Mouse (Mus musculus) telencephalon, adult 2 months (tissue): ENCODE results near the gene Rhou.
"Not testable (repeated sequence)": the region's sequence is repeated elsewhere in the genome, so short reads cannot be mapped to it uniquely, and the experiment has no call there.

Source experiments
- DNase-seq: peaks from one replicate; pipeline ENCODE4 v3.0.0-alpha.2; 2011; ENCODE audit warnings: low read depth, low spot score

Gene Rhou

GRCm38 (mm10) chr8:123653308-123653993, at the start of gene Rhou:
Rhou (plus strand) TSS chr8:123653929.
- DNase-seq: peak; percentile 60

DNA sequence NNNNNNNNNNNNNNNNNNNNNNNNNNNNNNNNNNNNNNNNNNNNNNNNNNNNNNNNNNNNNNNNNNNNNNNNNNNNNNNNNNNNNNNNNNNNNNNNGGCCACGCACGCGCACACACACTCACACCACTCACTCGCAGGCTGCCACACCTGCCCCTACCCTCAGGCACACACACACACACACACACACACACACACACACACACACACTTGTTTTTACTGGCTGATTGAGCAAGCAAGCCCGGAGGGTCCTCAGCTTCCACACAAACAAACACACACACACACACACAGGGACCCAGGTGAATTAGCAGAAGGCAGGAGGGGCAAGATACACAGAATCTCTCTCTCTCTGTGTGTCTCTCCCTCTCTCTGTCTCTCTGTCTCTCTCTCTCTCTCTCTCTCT, 41.1 kb upstream of the Rhou start:
- DNase-seq: not testable (repeated sequence)

- DNase-seq: not testable (repeated sequence)
Measured at GRCm38 (mm10) chr8:123623523-123623922, 30.2 kb upstream of the Rhou start.

- no peak for DNase-seq
Measured at GRCm38 (mm10) chr8:123624274-123624673, 29.5 kb upstream of the Rhou start.

DNA sequence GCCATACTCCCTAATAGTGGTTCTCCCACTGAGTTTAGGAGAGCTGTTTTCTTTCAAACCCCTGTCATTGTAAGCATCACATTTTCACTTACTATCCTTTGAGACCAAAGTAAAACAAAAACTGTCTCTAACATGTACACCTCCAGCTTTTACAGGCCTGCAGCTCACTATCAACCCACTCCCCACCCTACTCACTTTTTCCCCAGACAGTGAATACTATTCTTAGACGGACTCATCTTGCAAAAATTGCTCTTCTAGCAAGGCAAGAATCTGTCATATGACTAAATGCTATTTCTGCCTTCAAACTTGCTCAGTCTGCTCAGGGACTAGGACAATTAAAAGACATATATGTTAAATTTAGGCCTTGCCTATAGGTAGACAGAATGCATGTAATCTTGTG, 29.0 kb upstream of the Rhou start:
- DNase-seq: peak; percentile 82

DNA sequence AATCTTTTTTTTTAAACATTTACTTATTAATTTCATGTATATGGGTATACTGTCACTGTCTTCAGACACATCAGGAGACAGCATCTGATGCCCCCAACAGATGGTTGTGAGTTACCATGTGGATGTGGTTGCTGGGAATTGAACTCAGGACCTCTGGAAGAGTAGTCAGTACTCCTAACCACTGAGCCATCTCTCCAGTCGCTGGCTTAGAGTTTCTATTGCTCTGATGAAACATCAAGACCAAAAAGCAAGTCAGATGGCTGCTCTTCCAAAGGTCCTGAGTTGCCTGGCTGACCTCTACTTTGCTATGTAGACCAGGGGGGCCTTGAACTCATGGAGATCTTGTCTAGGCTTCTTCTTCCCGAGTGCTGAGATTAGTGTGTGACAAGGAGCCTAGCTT, 28.0 kb upstream of the Rhou start:
- no peak for DNase-seq

- no peak for DNase-seq
Measured at GRCm38 (mm10) chr8:123627410-123628147, 26.1 kb upstream of the Rhou start.

- DNase-seq: no peak
Measured at GRCm38 (mm10) chr8:123628253-123628967, 25.3 kb upstream of the Rhou start.

GRCm38 (mm10) chr8:123628968-123629755, 24.6 kb upstream of the Rhou start:
- DNase-seq: no peak

DNA sequence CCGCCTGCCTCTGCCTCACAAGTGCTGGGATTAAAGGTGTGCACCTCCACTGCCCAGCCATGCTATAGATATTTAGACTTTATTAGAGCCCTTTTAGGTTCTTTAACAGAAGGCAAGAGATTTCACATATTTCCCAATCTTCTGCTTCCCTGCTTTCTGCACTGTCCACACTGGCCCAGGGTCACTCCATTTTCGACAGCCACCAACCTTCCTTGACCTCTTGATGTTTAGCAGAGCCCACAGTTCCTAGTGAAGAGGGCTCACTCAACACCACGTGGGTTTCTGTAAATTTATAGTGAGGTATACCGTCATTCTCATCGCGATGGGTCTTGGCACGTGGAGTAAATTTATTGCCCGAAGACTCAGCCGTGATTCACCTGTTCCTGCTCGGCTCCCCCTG, 23.7 kb upstream of the Rhou start:
- DNase-seq: no peak

DNA sequence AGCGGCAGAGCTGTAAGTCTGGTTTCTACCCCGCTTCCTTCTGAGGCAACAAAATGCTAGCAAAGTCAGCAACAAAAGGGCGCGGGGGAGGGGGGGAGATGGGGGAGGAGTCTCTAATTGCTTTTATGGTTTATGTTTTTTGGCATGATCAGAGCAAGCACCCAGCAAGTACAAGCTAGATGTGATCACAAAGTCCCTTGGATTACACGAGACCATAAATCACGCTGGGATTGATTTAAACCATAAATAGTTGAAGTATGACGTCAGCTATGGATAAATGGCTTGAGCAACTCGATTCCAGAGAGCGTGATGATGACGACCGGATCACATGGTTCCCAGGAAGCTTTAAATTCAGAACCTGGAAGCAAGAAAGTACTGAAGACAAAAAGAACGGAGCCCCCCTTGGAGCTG, 22.9 kb upstream of the Rhou start:
- no peak for DNase-seq

GRCm38 (mm10) chr8:123631746-123632145, 22.0 kb upstream of the Rhou start:
- not testable (repeated sequence) for DNase-seq

- DNase-seq: no peak
Measured at GRCm38 (mm10) chr8:123632257-123632656, 21.5 kb upstream of the Rhou start.

DNA sequence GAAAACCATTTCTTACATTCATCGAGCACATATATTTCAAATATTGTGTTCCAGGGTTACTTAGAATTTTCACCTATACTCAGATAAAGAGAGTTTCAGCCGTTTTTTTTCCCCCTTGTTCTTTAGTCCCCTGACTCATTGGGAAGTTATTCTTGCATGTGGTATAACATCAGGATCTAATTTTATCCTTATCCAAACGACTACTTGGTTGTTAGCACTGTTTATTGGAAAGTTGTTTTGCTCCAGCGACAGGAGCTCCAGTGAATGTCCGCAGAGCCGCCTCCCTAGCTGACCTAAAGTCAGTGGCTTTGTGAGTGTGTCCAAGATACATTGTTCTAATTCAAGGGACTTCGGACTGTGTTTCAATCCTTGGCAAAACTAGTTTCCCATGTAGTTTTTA, 19.9 kb upstream of the Rhou start:
- no peak for DNase-seq

DNA sequence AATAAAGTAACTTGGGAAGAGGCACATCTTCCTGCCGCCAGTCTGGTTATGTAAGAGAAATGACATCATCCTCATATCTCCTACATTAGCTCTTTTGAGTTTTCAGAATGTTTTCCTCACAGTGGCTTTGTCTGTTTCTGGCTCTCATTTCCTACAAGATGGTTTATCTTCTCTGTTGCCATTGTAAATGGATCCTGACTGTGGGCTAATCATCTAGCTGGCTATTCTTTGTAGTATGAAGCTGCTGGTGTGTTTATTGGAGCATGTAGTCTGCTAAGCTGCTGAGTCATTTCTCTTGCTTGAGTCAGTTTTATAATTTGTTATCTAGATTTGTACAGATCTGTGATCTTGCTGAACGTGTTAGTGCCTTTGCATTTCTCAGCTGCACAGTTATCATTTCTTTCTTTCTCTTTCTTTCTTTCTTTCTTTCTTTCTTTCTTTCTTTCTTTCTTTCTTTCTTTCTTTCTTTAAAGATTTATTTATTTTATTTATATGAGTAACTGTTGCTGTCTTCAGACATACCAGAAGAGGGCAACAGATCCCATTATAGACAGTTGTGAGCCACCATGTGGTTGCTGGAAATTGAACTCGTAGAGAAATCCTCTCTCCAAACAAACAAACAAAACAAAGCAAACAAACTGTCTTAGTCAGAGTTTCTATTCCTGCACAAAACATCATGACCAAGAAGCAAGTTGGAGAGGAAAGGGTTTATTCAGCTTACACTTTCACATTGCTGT, 19.2 kb upstream of the Rhou start:
- peak; percentile 68 for DNase-seq

- DNase-seq: no peak
Measured at GRCm38 (mm10) chr8:123635671-123636070, 18.1 kb upstream of the Rhou start.

DNA sequence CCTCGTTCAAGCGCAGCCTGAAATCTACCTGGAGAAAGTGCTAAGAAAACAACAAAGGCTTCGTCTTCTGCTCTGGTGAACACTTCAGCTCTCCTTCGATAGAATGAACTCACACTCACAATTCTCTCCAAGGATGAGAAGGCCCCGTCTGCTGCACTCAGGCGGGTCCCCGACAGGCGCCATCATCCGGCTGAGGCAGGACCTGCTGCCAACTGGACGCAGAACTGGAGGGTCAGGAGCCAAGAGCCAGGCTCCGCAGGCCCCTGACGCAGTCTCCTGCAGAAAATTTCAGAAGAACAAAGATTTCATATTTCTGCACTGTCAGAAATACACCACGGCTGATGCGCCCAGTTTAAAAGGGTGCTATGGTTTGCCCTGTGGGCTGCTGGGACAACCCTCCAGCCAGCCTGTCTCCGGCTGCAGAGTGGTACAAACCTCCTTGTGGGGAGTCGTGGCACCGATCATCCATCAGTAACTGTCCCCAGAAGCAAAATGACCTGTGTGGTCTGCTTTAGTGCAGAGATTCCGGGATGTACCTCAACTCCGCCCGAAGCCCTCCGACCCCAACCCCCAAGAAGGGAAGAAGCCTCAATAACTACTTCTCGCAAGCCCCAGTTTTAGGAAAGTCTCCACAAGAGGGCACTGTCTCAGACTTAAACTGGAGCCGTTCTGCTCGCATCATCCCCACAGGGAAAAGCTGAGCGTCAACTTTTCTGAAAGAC, 10.2 kb upstream of the Rhou start:
- no peak for DNase-seq

GRCm38 (mm10) chr8:123645229-123645628, 8.5 kb upstream of the Rhou start:
- DNase-seq: no peak

DNA sequence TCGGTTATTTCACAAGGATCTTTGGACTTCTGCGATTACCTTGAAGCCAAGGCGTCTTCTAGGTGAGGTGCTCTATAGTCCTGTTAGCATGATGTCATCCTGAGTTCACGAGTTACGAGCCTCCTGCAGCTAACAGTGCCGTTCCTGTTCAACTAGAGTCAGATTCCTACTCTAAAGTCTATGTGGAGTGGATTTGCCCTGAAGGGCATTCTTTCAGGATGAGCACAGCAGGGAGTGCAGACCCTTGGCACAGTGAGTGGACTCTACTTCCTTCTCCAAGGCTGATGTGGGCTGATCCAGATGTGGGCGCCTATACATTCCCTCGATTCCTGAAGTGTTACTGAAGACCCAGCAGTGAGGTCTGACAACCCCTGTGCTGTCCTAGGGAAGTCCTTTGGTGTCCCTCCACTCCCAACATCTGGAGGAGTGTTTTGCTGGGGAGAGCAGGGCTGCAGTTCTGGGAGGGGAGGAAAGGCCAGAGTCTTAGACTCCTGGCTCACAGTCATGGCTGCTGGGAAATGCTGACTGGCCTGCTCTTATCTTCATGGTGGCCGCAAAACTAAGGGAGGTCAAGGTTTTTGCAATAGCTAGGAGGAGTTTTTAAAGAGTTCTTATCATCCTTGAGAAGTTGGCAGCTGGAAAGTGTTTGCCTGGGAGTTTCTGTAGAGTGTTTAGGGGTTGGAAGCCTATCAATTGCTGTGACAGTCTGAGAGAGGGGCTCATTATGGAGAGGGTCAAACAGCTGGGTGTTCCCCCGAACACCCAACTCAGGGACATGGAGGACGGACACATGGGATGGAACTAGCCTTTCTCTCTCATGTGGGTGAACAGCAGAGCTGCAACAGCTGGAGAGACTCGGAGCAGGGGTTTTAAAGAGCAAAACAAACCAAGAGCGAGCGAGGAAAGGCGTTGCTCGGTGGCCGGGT, 5.2 kb upstream of the Rhou start:
- no peak for DNase-seq
